Mouse (Mus musculus) cortical plate, adult 2 months (tissue): ENCODE results near the gene Chrna4.
A peak's percentile ranks its signal among the peaks of the same experiment; 100 is the strongest.

Source experiments
- CTCF ChIP-seq: fragments of 200-500 bp; IDR thresholded peaks from 2 replicates; pipeline ENCODE4 v1.5.1; 2011; ENCODE audit warnings: mild to moderate bottlenecking, control low read depth, low read length; ENCODE audit not compliant: insufficient read depth; ENCODE audit errors: extremely low read depth
- POLR2A ChIP-seq: fragments of 200-500 bp; IDR thresholded peaks from 2 replicates; pipeline ENCODE4 v1.6.1; 2011; ENCODE audit warnings: mild to moderate bottlenecking, low read length, control low read depth; ENCODE audit not compliant: insufficient read depth; ENCODE audit errors: extremely low read depth

DNA sequence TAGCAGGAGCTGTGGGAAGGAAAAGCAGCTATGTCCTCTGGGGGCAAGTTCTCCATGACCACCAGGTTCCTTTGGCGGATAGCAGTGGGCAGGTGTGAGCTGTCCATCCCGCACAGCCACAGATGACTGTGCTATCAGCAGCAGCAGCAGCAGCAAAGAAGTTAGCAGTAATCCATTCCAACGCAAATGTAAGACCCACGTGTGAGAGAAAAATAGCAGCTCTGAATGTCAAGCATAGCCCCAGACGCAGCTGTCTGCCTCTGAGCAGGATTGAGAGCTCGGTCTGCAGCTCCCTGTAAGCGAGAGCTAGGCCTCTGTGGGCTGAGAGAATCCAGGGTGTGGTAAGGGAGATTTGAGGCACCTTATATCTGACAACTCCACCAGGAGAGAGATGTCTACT is 26.8 kb upstream of the Chrna4 start:
- TF ChIP-seq CTCF (no peak), POLR2A (peak; percentile 80)
